Mouse (Mus musculus): ENCODE measurements at regions not wholly inside any gene's neighbourhood (a gene's known extent, or its start where the extent isn't known, plus 50 kb on each side); places are given as distances from the start of the nearest gene placed in this dataset.

DNA sequence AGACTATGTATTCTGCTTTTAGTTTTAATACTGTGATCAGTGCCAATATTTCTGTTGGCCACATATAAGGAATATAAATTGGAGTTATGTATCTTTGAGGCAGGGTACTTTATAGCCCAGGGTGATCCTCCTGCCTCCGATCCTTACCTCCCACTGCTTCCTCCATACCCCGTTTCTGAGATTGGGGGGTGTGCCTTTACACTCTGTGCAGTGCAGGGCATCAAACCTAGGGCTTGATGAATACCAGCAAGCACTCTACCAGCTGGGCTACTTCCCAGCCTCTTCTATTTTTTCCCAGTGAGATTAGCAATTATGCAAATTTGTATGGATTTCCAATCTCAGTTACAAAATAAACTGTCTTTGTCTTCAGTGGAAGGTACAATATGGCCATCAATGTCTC lies 97.3 kb upstream of the Tsc22d2 start:
- Histone ChIP-seq H3K27me3 (replicated peaks) (no peaks in the 10 kb centered on the region), H3K4me2 (no peak overlapping the region), H3K9ac (no peak overlapping the region), H3K27ac (no peak overlapping the region), H3K4me1 (no peaks in the 10 kb centered on the region), H3K36me3 (no peaks in the 10 kb centered on the region), H3K4me3 (no peak overlapping the region), H3K9me3 (replicated peaks) (no peaks in the 10 kb centered on the region)
- ATAC-seq = no peak
- 54% methylated on average over 2 of the region's 2 CpGs for WGBS (ENCODE audit: insufficient replicate concordance)

DNA sequence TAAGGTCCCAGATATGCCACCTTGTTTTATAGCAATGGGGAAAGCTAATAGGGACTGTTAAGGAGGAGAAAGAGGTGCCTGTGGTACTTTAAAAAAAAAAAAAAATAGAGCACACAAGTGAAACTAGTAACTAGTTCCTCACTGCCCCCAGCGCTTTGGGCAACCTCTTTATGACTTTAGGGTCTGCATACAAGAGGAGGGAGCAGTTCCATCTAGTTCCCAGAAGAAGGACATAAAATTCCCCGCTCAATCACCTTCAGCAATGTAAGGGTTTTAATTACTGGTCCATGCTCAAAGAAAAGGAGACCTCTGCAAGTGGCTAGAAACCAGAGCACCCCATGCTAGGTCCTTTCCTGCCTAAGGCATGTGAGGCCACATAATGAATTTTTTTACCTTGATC lies 95.8 kb upstream of the Tsc22d2 start:
- ATAC-seq = no peak
- Histone ChIP-seq H3K27me3 (replicated peaks) (no peaks in the 10 kb centered on the region), H3K4me2 (no peak overlapping the region), H3K4me1 (no peaks in the 10 kb centered on the region), H3K36me3 (no peaks in the 10 kb centered on the region), H3K4me3 (no peak overlapping the region), H3K9me3 (replicated peaks) (no peaks in the 10 kb centered on the region), H3K9ac (no peak overlapping the region), H3K27ac (no peak overlapping the region)
- WGBS (ENCODE audit: insufficient replicate concordance) = 57% methylated on average over 2 of the region's 2 CpGs

DNA sequence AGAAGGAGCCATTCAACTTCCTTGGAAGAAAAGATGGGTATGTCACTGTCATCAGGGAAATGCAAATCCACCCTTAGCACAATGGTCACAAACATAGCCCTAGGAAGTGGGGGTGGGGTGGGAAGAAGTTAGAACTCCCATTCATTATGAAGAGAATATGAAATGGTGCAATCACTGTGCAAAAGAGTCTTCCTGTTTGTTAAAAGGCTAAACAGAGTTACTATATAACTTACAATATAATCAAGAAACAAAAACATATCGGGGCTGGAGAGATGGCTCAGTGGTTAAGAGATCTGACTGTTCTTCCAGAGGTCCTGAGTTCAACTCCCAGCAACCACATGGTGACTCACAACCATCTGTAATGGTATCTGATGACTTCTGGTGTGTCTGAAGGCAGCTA lies 95.1 kb upstream of the Tsc22d2 start:
- H3K9me3 ChIP-seq (replicated peaks) = no peaks in the 10 kb centered on the region
- ATAC-seq = no peak
- H3K27me3 ChIP-seq (replicated peaks) = no peaks in the 10 kb centered on the region
- H3K4me3 ChIP-seq = no peak overlapping the region
- WGBS (ENCODE audit: insufficient replicate concordance) = 63% methylated on average over 1 of the region's 1 CpGs
- H3K4me2 ChIP-seq = no peak overlapping the region
- H3K9ac ChIP-seq = no peak overlapping the region
- no peaks in the 10 kb centered on the region for H3K4me1 ChIP-seq
- no peak overlapping the region for H3K27ac ChIP-seq
- H3K36me3 ChIP-seq = no peaks in the 10 kb centered on the region

DNA sequence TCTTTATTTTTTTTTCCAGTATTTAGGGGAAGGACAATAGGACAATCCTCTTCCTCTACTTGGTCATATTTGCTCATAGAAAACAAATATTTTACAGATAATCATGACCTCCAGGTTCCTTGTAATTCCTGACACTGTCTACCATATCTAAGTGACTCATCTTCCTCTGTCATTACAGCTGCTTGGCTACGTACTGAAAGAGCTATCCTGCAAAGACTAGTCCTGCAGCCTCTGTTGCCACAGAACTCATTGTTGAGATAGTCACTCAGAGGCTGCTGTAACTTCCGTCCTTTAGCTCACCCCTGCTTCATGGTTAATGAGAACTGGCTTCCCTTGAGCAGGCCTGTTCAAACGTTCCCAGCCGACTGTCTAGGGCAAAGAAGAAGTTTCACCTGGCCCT lies 93.7 kb upstream of the Tsc22d2 start:
- Histone ChIP-seq H3K36me3 (no peaks in the 10 kb centered on the region), H3K4me2 (no peak overlapping the region), H3K9me3 (replicated peaks) (no peaks in the 10 kb centered on the region), H3K27me3 (replicated peaks) (no peaks in the 10 kb centered on the region), H3K27ac (no peak overlapping the region), H3K4me3 (no peak overlapping the region), H3K4me1 (no peaks in the 10 kb centered on the region), H3K9ac (no peak overlapping the region)
- 41% methylated on average over 4 of the region's 4 CpGs for WGBS (ENCODE audit: insufficient replicate concordance)
- no peak for ATAC-seq

DNA sequence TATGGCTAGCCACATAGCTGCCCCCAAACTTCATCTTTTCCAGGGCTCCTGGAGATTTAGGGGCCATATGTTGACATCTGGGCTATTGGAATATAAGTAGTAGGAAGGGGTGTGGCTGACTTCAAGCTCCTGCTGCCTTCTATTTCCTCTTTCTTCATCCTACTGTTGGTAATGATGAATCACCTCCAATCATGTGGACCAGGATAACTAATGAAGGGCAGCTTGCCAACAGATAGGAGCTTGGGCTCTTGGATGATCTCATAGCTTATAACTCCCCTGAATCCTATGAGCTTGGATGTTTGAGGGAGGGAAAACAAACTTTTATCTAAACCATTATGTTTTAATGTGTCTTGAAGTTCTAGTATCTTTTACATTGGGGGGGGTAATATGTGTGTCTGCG lies 92.2 kb upstream of the Tsc22d2 start:
- Histone ChIP-seq H3K4me2 (no peak overlapping the region), H3K27me3 (replicated peaks) (no peaks in the 10 kb centered on the region), H3K4me3 (no peak overlapping the region), H3K9ac (no peak overlapping the region), H3K9me3 (replicated peaks) (no peaks in the 10 kb centered on the region), H3K27ac (no peak overlapping the region), H3K36me3 (no peaks in the 10 kb centered on the region), H3K4me1 (no peaks in the 10 kb centered on the region)
- WGBS (ENCODE audit: insufficient replicate concordance) = 46% methylated on average over 1 of the region's 1 CpGs
- no peak for ATAC-seq

DNA sequence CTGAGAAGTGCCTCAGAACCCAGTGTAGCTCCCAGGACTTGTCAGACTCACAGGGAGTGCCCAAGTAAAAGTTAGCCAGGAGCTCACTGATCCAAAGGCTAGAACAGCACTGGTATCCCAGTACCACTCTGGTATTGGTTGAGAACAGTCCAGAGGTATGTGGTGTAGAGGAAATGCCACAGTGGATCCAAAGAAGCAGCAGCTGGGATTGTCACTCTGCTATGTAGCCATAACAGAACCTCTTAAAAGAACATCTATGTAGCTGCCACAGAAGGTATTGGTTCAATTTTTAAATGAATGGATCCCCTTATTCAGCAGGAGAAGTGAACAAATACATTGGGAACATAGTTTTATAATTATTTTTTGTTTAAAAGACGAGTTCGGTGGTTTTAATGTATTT lies 86.8 kb upstream of the Tsc22d2 start:
- Histone ChIP-seq H3K9me3 (replicated peaks) (no peaks in the 10 kb centered on the region), H3K9ac (no peak overlapping the region), H3K4me3 (no peak overlapping the region), H3K36me3 (no peaks in the 10 kb centered on the region), H3K27ac (no peak overlapping the region), H3K27me3 (replicated peaks) (no peaks in the 10 kb centered on the region), H3K4me1 (no peaks in the 10 kb centered on the region), H3K4me2 (no peak overlapping the region)
- no peak for ATAC-seq
- 61% methylated on average over 2 of the region's 2 CpGs for WGBS (ENCODE audit: insufficient replicate concordance)

DNA sequence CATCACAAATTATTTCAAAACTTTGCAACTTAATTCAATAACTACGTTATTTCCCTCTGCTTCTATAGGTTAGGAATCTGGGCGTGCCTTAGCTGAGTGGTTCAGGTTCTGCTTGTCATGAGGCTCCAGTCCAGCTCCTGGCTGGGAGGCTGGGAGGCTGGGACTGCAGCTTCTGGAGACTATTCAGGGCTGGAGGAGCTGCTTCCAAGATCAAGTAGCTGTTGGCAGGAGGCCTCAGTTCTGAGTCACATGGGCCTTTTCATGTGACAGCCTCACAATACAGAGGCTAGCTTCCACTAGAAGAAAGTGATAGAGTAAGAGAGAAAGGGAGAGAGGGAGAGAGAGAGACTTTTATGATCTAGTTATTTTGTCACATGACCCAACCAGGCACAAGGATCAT lies 84.3 kb upstream of the Tsc22d2 start:
- no peaks in the 10 kb centered on the region for H3K27me3 ChIP-seq (replicated peaks)
- WGBS (ENCODE audit: insufficient replicate concordance) = 78% methylated on average over 2 of the region's 2 CpGs
- ATAC-seq = no peak
- H3K4me2 ChIP-seq = no peak overlapping the region
- H3K4me3 ChIP-seq = no peak overlapping the region
- no peaks in the 10 kb centered on the region for H3K4me1 ChIP-seq
- no peaks in the 10 kb centered on the region for H3K9me3 ChIP-seq (replicated peaks)
- H3K36me3 ChIP-seq = no peaks in the 10 kb centered on the region
- H3K27ac ChIP-seq = no peak overlapping the region
- no peak overlapping the region for H3K9ac ChIP-seq

DNA sequence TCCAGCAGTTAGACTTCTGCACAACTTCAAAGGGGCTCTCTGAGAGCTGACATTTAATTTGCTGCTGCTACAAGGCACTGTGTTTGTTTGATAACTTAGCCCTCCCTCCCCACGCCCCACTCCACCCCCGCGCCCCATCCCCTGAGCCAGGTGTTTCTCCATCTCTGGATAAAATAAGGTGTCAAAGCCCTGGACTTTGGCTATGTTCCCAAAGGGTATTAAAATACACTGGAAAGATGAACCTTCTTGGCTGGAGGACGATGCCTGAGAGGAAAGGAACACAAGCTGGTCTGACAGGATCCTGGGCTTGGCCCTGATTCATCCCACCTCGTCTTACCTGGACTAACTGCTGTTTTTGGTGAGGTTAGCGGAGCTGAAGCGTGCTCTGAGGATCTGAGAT lies 80.5 kb upstream of the Tsc22d2 start:
- Histone ChIP-seq H3K4me3 (no peak overlapping the region), H3K9ac (no peak overlapping the region), H3K27ac (no peak overlapping the region), H3K4me2 (no peak overlapping the region), H3K27me3 (replicated peaks) (no peaks in the 10 kb centered on the region), H3K9me3 (replicated peaks) (no peaks in the 10 kb centered on the region), H3K4me1 (no peaks in the 10 kb centered on the region), H3K36me3 (no peaks in the 10 kb centered on the region)
- no peak for ATAC-seq
- 60% methylated on average over 7 of the region's 7 CpGs for WGBS (ENCODE audit: insufficient replicate concordance)

DNA sequence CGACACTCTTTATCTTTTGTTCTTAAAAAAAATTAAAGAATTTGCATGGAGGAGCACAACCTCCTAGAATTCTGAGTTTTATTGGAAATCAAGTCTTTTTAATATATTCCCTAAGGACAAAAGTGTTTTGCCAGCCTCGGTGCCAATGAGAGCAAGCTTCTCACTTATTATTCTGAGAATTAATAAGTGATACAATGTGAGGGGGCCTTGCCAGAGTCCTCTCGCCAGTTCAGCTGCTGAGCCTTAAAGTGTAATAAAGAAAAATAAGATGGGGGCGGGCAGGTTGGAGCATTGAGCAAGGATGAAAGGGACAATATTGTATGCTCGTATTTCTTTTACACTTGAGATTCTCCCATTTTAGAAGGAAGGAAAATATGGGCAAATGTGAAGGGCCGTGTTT lies 79.2 kb upstream of the Tsc22d2 start:
- no peak overlapping the region for H3K4me3 ChIP-seq
- H3K4me1 ChIP-seq = no peaks in the 10 kb centered on the region
- H3K9me3 ChIP-seq (replicated peaks) = no peaks in the 10 kb centered on the region
- H3K4me2 ChIP-seq = no peak overlapping the region
- H3K27ac ChIP-seq = no peak overlapping the region
- no peak overlapping the region for H3K9ac ChIP-seq
- H3K27me3 ChIP-seq (replicated peaks) = no peaks in the 10 kb centered on the region
- 72% methylated on average over 6 of the region's 6 CpGs for WGBS (ENCODE audit: insufficient replicate concordance)
- no peak for ATAC-seq
- no peaks in the 10 kb centered on the region for H3K36me3 ChIP-seq

DNA sequence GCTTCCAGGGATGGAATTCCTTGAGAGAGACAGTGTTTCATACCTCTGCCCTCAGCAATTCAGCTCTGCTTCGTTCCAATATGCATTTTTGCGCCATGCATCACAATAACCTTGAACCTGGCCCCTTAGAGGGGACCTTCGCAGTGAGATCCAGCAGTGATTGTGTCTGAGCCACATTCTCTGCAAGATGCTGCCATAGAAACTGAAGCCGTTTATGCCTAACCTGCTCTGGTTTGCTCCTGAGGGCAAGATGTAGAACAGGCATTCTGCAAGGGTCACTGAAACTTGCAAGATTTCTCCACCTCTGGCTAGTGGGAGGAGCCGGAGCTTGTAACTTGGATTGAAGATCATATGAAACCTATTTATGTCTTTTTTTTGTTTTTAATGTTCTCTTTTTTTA lies 78.4 kb upstream of the Tsc22d2 start:
- no peaks in the 10 kb centered on the region for H3K4me1 ChIP-seq
- H3K27me3 ChIP-seq (replicated peaks) = no peaks in the 10 kb centered on the region
- H3K9ac ChIP-seq = no peak overlapping the region
- H3K27ac ChIP-seq = no peak overlapping the region
- H3K36me3 ChIP-seq = no peaks in the 10 kb centered on the region
- no peak overlapping the region for H3K4me2 ChIP-seq
- ATAC-seq = no peak
- no peaks in the 10 kb centered on the region for H3K9me3 ChIP-seq (replicated peaks)
- 65% methylated on average over 5 of the region's 5 CpGs for WGBS (ENCODE audit: insufficient replicate concordance)
- H3K4me3 ChIP-seq = no peak overlapping the region

DNA sequence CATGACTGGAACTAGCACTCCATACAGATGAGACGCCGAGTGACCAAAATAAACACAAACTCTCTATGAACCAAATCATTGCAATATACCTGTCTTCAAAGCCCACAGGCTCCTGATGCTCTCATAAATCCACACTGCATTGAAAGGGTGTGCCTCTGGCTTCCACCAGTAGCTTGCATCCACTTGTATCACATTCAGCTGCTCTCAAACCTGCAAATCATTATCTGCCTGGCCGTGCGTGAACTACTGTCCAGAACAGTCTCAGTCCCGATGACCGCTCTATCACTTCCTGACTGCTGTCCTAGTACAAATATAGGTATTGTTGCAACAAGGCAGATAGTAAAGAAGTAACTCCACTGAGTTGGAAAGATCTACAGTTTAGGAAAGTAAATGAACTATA lies 77.9 kb upstream of the Tsc22d2 start:
- no peaks in the 10 kb centered on the region for H3K27me3 ChIP-seq (replicated peaks)
- H3K27ac ChIP-seq = no peak overlapping the region
- no peak overlapping the region for H3K4me3 ChIP-seq
- no peaks in the 10 kb centered on the region for H3K4me1 ChIP-seq
- no peaks in the 10 kb centered on the region for H3K36me3 ChIP-seq
- ATAC-seq = no peak
- H3K9me3 ChIP-seq (replicated peaks) = no peaks in the 10 kb centered on the region
- no peak overlapping the region for H3K9ac ChIP-seq
- no peak overlapping the region for H3K4me2 ChIP-seq
- WGBS (ENCODE audit: insufficient replicate concordance) = 73% methylated on average over 6 of the region's 6 CpGs

DNA sequence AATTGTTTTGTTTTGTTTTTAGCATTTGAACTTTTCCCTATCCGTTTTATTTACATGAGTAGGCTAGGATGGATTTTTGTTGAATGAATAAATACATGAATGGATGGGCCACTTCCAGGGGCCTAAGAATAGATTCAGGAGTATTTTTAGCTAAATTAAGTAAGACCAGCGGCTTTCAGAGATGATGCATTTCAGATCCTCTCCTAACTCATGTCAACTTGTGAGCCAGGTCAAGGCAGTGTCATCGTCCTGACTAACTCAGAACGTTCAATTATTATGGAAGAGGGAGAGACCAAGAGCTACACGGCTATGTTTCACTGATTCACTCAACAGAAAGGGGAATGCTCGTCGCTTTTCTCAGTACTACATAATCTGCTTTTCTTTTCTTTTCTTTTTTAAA lies 75.5 kb upstream of the Tsc22d2 start:
- H3K4me2 ChIP-seq = no peak overlapping the region
- no peak overlapping the region for H3K27ac ChIP-seq

DNA sequence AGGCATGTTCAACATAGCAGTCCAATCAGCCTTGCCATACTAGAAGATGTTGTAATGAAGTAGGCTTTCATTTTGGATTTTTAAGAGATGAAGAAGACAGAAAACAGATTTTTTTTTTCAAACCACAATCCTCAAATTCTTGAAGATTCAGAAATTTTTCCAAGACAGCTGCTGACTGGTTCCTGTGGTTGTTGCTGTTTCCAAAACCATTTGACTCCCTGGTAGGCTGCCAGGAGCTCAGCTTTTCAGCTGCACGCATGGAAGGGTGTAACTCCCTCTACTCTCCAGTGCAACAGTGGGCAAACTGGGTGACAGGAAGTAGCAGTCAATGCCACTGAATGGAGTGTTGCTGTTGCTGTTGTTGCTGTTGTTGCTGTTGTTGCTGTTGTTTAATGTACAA lies 72.4 kb upstream of the Tsc22d2 start:
- no peak for ATAC-seq
- no peak overlapping the region for H3K9ac ChIP-seq
- H3K4me1 ChIP-seq = no peaks in the 10 kb centered on the region
- H3K27me3 ChIP-seq (replicated peaks) = no peaks in the 10 kb centered on the region
- WGBS (ENCODE audit: insufficient replicate concordance) = 85% methylated on average over 1 of the region's 1 CpGs
- no peaks in the 10 kb centered on the region for H3K36me3 ChIP-seq
- H3K4me2 ChIP-seq = no peak overlapping the region
- no peaks in the 10 kb centered on the region for H3K9me3 ChIP-seq (replicated peaks)
- no peak overlapping the region for H3K27ac ChIP-seq
- H3K4me3 ChIP-seq = no peak overlapping the region

More for the DNA sequence above, 75.5 kb upstream of the Tsc22d2 start:
- Histone ChIP-seq H3K4me3 (no peak overlapping the region), H3K27me3 (replicated peaks) (no peaks in the 10 kb centered on the region), H3K36me3 (no peaks in the 10 kb centered on the region), H3K9me3 (replicated peaks) (no peaks in the 10 kb centered on the region), H3K9ac (no peak overlapping the region), H3K4me1 (no peaks in the 10 kb centered on the region)
- ATAC-seq = no peak
- WGBS (ENCODE audit: insufficient replicate concordance) = 65% methylated on average over 7 of the region's 7 CpGs
